ENCODE assay signal across 8 mouse cellular contexts in the genomic region with DNA sequence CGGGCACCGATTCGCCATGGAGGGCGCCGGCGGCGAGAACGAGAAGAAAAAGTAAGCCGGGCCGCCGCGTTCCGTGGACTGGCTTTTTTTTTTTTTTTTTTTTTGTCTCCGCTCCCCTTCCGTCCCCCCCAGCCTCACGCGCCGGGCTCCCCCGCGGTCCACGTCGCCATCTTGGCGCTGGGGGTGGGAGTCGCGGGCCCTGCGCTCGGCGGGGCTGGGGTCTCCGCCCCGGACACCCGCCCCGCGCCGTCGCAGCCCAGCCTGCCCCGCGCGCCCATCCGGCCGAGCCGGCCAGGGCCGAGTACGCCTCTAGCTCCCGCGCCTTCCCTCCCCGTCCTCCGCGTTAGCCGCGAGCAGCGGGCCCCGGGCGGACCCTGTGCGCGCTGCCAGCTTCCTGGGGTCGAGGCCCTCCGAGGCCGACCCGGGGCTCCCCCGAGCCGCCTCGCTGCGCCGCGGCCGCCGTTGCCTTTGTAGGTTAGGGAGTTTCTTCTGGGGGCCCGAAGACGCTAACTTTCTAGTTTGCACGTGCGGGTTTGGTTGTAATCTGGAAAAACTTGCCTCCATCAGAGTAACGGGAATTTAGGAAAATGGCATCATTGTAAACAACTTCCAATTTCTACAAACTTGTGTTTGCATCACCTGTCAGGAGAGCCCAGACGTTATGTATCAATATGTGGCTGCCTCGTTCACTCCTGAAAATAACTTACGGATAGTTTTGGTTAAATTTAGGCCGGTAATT. TPM values are rescaled to one million over a fixed set of nuclear protein-coding genes. Genes with fewer than 3 reads are reported as not detected.
A peak's percentile ranks its signal among the peaks of the same experiment; 100 is the strongest.
DNase-seq lines count a peak whose midpoint lies in the region; ATAC-seq and TF ChIP-seq lines count a peak whose summit lies in the region.

No protein-coding gene starts in this region.

- peak; percentile 16 for DNase-seq in ES-E14 (ENCODE audit: low read depth, low spot score)
- DNase-seq in cerebellum, adult 18-20 months, result peak; percentile 54 to 75
- peak; percentile 56 for DNase-seq in forelimb bud, embryonic 11.5 days (ENCODE audit: low read depth, low spot score)
- peak; percentile 76 for DNase-seq in heart, postnatal 4 days
- DNase-seq in layer of hippocampus, postnatal 10 days (ENCODE audit: low spot score in 2 of 2), result peak; percentile 60 to 78
- peak; percentile 51 for DNase-seq in ovary, postnatal 10 days (ENCODE audit: low spot score)
- DNase-seq in thymus, postnatal 14 days, result peak; percentile 79

- WGBS in lung, embryonic 16.5 days, result under 1% methylated on average over 51 of the region's 76 CpGs

- peak overlapping the region; percentile 83 to 88 for H3K4me3 ChIP-seq in ES-E14 (ENCODE audit: insufficient read depth in 1 of 2, low read depth in 1 of 2, low read length in 2 of 2, poor library complexity in 1 of 2, severe bottlenecking in 1 of 2)
- H3K4me3 ChIP-seq in lung, embryonic 16.5 days (ENCODE audit: low read length), result peak overlapping the region; percentile 99

- peak overlapping the region; percentile 93 for H3K9ac ChIP-seq in ES-E14 (ENCODE audit: insufficient read depth, low read depth, low read length, poor library complexity, severe bottlenecking)
- H3K9ac ChIP-seq in lung, embryonic 16.5 days (ENCODE audit: low read length), result peak overlapping the region; percentile 99

- peak overlapping the region; percentile 89 for H3K27ac ChIP-seq in ES-E14 (ENCODE audit: insufficient read depth, low read depth, low read length, poor library complexity, severe bottlenecking)
- H3K27ac ChIP-seq in lung, embryonic 16.5 days (ENCODE audit: low read length), result peak overlapping the region; percentile 98

- H3K9me3 ChIP-seq in ES-E14 (ENCODE audit: control insufficient read depth, insufficient read depth, low read depth, low read length), result no peaks in the 10 kb centered on the region
- H3K9me3 ChIP-seq in lung, embryonic 16.5 days (ENCODE audit: control insufficient read depth, low read length), result no peaks in the 10 kb centered on the region

- no peaks in the 10 kb centered on the region for H3K27me3 ChIP-seq in lung, embryonic 16.5 days (ENCODE audit: control insufficient read depth, insufficient read depth, low read depth, low read length)

- in situ Hi-C loops in ES-E14 (cut with MboI; ENCODE audit: low sequenced_read_pairs in 2 of 2, unreplicated experiment in 2 of 2), result no loop called here

- ATAC-seq in lung, embryonic 16.5 days (ENCODE audit: low read depth), result peak; percentile 69

- H3K36me3 ChIP-seq in ES-E14 (ENCODE audit: control insufficient read depth, insufficient read depth, low read length, poor library complexity, severe bottlenecking), result no peaks in the 10 kb centered on the region
- no peaks in the 10 kb centered on the region for H3K36me3 ChIP-seq in lung, embryonic 16.5 days (ENCODE audit: control insufficient read depth, insufficient read depth, low read length)

- H3K4me2 ChIP-seq in lung, embryonic 16.5 days (ENCODE audit: low read depth, low read length), result peak overlapping the region; percentile 76

- no peaks in the 10 kb centered on the region; a peak in 1 of 4 replicates for H3K4me1 ChIP-seq in ES-E14 (ENCODE audit: control insufficient read depth in 2 of 2, insufficient read depth in 2 of 2, low read length in 2 of 2, poor library complexity in 1 of 2)
- peaks cover 16% of the 10 kb centered on the region for H3K4me1 ChIP-seq in lung, embryonic 16.5 days (replicated peaks; ENCODE audit: control insufficient read depth, insufficient read depth, low read length)

TF ChIP-seq in ES-E14, 5 proteins besides CTCF, POLR2A, EP300 and RAD21:
- TF ChIP-seq MAFK (IDR thresholded peaks at IDR 0.05; ENCODE audit: insufficient read depth, low read depth, low read length) (no peak), ZNF384 (IDR thresholded peaks at IDR 0.05; ENCODE audit: low read depth, low read length) (peak; percentile 92), ZC3H11A (IDR thresholded peaks at IDR 0.05; ENCODE audit: borderline replicate concordance, low read depth, low read length) (no peak), CHD2 (IDR thresholded peaks at IDR 0.05; ENCODE audit: low read depth, low read length) (no peak), HCFC1 (IDR thresholded peaks at IDR 0.05; ENCODE audit: borderline replicate concordance, insufficient read depth, low read length) (no peak)

RNA-seq across cellular contexts. Expression of a gene that starts 7.3 kb away (rescaled TPM):
- total RNA-seq in ES-E14 (2012; rRNA removed), result 40.2 and 57.6 TPM in 2 replicates
- total RNA-seq in heart, postnatal 4 days (2021), result 100 to 1,000 TPM; 151 to 159 TPM
- total RNA-seq in layer of hippocampus, postnatal 10 days (2021), result 10 to 100 TPM; 62.4 to 64.4 TPM
- 64.9 and 71.0 TPM in 2 replicates for polyA plus RNA-seq in lung, embryonic 16.5 days (2015; fragmentation: Nextera tagmentation; extraction: Ambion mirVana)

RNA-seq across cellular contexts. Expression of a gene that starts 29.0 kb away (rescaled TPM):
- total RNA-seq in ES-E14 (2012; rRNA removed), result 1.7 and 2.9 TPM in 2 replicates
- total RNA-seq in heart, postnatal 4 days (2021), result 1 to 10 TPM; 7.1 to 7.6 TPM
- total RNA-seq in layer of hippocampus, postnatal 10 days (2021), result 10 to 100 TPM in 1 of 2 experiments, 1 to 10 TPM in 1; 4.9 to 12.5 TPM
- polyA plus RNA-seq in lung, embryonic 16.5 days (2015; fragmentation: Nextera tagmentation; extraction: Ambion mirVana), result 9.3 and 10.9 TPM in 2 replicates

RNA-seq across cellular contexts. Expression of a gene that starts 55.8 kb away (rescaled TPM):
- 12.3 and 14.0 TPM in 2 replicates for total RNA-seq in ES-E14 (2012; rRNA removed)
- total RNA-seq in heart, postnatal 4 days (2021), result 10 to 100 TPM; 10.7 to 11.2 TPM
- total RNA-seq in layer of hippocampus, postnatal 10 days (2021), result 10 to 100 TPM; 27.4 to 34.5 TPM
- polyA plus RNA-seq in lung, embryonic 16.5 days (2015; fragmentation: Nextera tagmentation; extraction: Ambion mirVana), result 18.9 and 20.6 TPM in 2 replicates

Comparison
In these comparisons a context has a peak if more than half of its experiments do, and no peak if none do; other contexts are left out.
1. Peak in every context shown above with its lines: DNase-seq, ATAC-seq, H3K4me3 ChIP-seq and H3K27ac ChIP-seq.
2. DNase-seq: peak in every context shown above with its lines; median percentile 79 in thymus, postnatal 14 days; 76 in heart, postnatal 4 days; 69 in layer of hippocampus, postnatal 10 days; 64 in cerebellum, adult 18-20 months; 56 in forelimb bud, embryonic 11.5 days; 51 in ovary, postnatal 10 days; 16 in ES-E14.